Mouse (Mus musculus) leukemia stem cell, adult 10-12 weeks (primary cell): ENCODE measurements around the gene Stk24. TPM values are rescaled to one million over a fixed set of nuclear protein-coding genes. Genes with fewer than 3 reads are reported as not detected.

Experiments
- polyA plus RNA-seq: library from polyadenylated mRNA; stranded (reverse); fragments of >175 nt; gene quantifications from 2 replicates; pipeline ENCODE4 v1.2.3, GENCODE M21; 2012; ENCODE audit warnings: low replicate concordance

Stk24 gene
- polyA plus RNA-seq: 76.6 and 81.0 TPM in 2 replicates

DNA sequence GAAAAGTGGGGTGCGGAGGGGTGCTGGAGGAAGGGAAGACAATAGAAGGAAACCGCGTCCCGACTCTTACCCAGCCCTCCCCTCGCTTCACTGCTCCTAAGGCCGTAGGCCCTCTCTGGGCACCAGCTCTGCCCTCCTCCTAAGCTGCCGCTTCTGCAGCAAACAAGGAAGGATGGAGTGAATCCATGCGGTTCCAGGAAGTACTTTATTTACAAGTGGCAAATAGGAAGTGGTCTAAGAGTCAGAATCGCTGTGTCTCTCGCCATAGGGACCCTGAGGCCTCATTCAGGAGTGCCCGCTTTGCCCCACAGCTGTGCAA lies at the start of gene Stk24:
Gene Stk24, minus strand, starts transcription at position 185 of the 319 bp plus-strand sequence.

Other genes starting within 250 kb of the Stk24 start
- not detected in 2 replicates for gene Slc15a1, start 125.2 kb upstream of the Stk24 start, polyA plus RNA-seq